Mouse (Mus musculus) lung, embryonic 16.5 days (tissue): ENCODE data around the gene Map3k20. TPM values are rescaled to one million over a fixed set of nuclear protein-coding genes. Genes with fewer than 3 reads are reported as not detected.

Experiments
- ATAC-seq: fragments of 200-750 bp; cut with Nextera tagmentation; 2 replicates; pipeline ENCODE4 v1.8.0; 2017; ENCODE audit warnings: low read depth, mild to moderate bottlenecking, moderate library complexity
- H3K27ac ChIP-seq: fragments of 300-500 bp; sonication (generic); 2 replicates; pipeline ENCODE4 v1.5.1; 2014; ENCODE audit warnings: mild to moderate bottlenecking, control low read depth, low read length
- H3K27me3 ChIP-seq: fragments of 300-500 bp; sonication (generic); 2 replicates; pipeline ENCODE4 v1.6.1; 2014; ENCODE audit warnings: low read depth, low read length, mixed read lengths; ENCODE audit not compliant: control insufficient read depth, insufficient read depth
- H3K36me3 ChIP-seq: fragments of 300-500 bp; sonication (generic); 2 replicates; pipeline ENCODE4 v1.6.1; 2014; ENCODE audit warnings: low read length; ENCODE audit not compliant: control insufficient read depth, insufficient read depth
- H3K4me1 ChIP-seq: fragments of 300-500 bp; sonication (generic); replicated peaks from 2 replicates; pipeline ENCODE4 v1.6.1; 2014; ENCODE audit warnings: low read length, mixed read lengths; ENCODE audit not compliant: control insufficient read depth, insufficient read depth
- H3K4me2 ChIP-seq: fragments of 300-500 bp; sonication (generic); 2 replicates; pipeline ENCODE4 v1.6.1; 2014; ENCODE audit warnings: low read depth, low read length, control low read depth
- H3K4me3 ChIP-seq: fragments of 300-500 bp; sonication (generic); 2 replicates; pipeline ENCODE4 v1.5.1; 2014; ENCODE audit warnings: mild to moderate bottlenecking, low read length, control low read depth
- H3K9ac ChIP-seq: fragments of 300-500 bp; sonication (generic); 2 replicates; pipeline ENCODE4 v1.6.1; 2014; ENCODE audit warnings: low read length, control low read depth
- H3K9me3 ChIP-seq: fragments of 300-500 bp; sonication (generic); 2 replicates; pipeline ENCODE4 v1.6.1; 2016; ENCODE audit warnings: low read length; ENCODE audit not compliant: control insufficient read depth
- WGBS: fragments of 180-500 bp; shearing (Covaris S2); extraction: QIAGEN DNeasy Blood & Tissue Kit; methylation state at CpG from one replicate; pipeline ENCODE4 v1.1.7; 2014; 5-methylcytosine and 5-hydroxymethylcytosine counted together
- polyA plus RNA-seq: library from polyadenylated mRNA; unstranded; fragments of >200 nt; fragmentation: Nextera tagmentation; extraction: Ambion mirVana; gene quantifications from 2 replicates; pipeline ENCODE4 v1.2.1, GENCODE M21; 2015

Map3k20 gene
- polyA plus RNA-seq, 1 experiment from 2014 or later = 31.6 TPM

DNA sequence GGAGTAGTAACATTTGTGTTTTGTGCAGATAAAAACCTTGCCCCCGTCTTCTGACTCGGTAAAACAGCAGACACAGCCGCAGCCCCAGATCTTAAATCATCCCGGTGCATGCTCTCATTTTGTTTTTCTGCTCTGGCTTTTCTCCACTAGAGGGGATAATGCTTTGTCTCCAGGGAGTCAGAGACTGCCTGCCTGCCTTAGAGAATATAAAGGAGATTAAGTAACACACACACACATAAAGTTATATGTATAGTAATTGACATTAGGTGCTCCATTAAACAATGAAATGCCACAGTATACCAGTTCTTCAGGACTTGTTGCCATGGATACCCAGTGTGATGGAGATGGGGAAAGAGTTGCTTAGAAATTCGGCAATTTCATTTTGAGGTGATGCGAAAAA lies 41.1 kb downstream of the Map3k20 start:
- H3K9ac ChIP-seq = no peak overlapping the region
- H3K9me3 ChIP-seq = no peaks in the 10 kb centered on the region
- 69% methylated on average over 6 of the region's 6 CpGs for WGBS
- no peak overlapping the region for H3K4me3 ChIP-seq
- no peak for ATAC-seq
- H3K4me2 ChIP-seq = no peak overlapping the region
- H3K27me3 ChIP-seq = no peaks in the 10 kb centered on the region
- no peak overlapping the region for H3K27ac ChIP-seq
- H3K36me3 ChIP-seq = no peaks in the 10 kb centered on the region
- H3K4me1 ChIP-seq = 0 out of 2 replicates have a peak, but pooled peaks cover 3% of the 10 kb centered on the region

DNA sequence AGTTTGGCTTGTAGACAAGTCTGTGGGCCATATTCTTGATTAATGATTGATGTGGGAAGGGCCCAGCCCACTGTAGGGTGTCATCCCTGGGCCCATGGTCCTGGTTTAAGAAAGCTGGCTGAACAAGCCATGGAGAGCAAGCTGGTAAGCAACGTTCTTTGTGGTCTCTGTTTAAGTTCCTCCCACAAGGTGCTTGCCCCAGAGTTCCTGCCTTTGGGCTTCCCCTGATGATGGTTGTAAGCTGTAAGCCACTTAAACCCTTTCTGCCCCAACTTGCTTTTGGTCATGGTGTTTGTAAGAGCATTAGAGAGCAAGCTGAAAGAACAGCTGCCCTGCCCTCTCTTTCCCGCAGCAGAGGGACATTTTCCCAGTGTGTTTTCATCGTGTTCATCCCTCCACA lies 43.0 kb downstream of the Map3k20 start:
- no peak overlapping the region for H3K4me3 ChIP-seq
- ATAC-seq = no peak

DNA sequence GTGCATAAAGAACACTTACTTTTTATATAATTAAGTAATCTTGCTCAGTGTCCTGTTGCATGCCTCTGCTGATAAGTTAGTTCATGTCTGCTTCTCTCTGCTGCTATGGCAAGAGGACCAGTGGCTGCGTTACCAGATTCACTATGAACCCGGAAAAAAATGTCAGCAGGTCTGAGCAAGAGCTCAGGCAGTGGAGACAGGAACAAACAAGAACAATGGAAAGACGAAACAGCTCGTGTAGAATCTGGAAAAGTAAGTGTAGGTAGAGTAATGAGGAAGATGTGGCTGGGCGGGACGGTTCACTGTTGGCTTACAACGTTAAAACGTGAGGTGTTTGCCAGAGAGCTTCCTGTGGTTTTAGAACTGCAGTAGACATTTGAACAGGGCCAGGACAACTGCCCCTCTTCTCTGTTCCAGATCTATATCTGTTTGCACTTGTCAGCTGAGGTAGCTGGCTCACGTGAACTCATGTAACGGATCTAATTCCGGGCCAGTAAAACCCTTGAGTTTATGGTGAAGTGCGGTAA lies 45.6 kb downstream of the Map3k20 start:
- Histone ChIP-seq H3K9ac (no peak overlapping the region), H3K4me3 (no peak overlapping the region), H3K27me3 (no peaks in the 10 kb centered on the region), H3K9me3 (no peaks in the 10 kb centered on the region), H3K36me3 (no peaks in the 10 kb centered on the region), H3K27ac (no peak overlapping the region), H3K4me1 (no peaks in the 10 kb centered on the region), H3K4me2 (no peak overlapping the region)
- ATAC-seq = no peak
- 60% methylated on average over 12 of the region's 12 CpGs for WGBS

More for the DNA sequence above, 43.0 kb downstream of the Map3k20 start:
- no peaks in the 10 kb centered on the region for H3K4me1 ChIP-seq
- no peaks in the 10 kb centered on the region for H3K9me3 ChIP-seq
- no peaks in the 10 kb centered on the region for H3K27me3 ChIP-seq
- no peaks in the 10 kb centered on the region for H3K36me3 ChIP-seq
- 79% methylated on average over 3 of the region's 3 CpGs for WGBS
- no peak overlapping the region for H3K4me2 ChIP-seq
- H3K9ac ChIP-seq = no peak overlapping the region
- H3K27ac ChIP-seq = no peak overlapping the region

DNA sequence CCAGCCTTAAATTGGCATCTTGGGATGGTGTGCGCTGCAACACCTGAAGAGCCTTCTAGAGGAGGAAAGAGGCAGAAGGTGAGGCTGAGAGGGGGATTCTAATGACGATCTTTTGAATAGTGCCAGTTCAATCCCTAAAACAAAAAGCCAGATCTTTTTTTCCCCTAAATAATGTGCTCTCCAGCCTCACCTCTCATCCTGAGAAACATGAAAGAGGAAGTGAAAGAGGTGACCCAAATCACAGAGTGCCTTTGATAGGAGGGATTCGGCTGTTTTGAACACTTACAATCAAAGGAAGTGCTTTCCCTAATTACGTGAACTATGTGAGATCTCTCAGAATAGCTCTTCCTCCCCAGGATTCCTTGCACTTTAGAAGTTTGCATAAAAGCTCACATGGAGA lies 46.6 kb downstream of the Map3k20 start:
- no peak overlapping the region for H3K27ac ChIP-seq
- no peaks in the 10 kb centered on the region for H3K27me3 ChIP-seq
- ATAC-seq = no peak
- H3K9ac ChIP-seq = no peak overlapping the region
- WGBS = 52% methylated on average over 4 of the region's 4 CpGs
- no peaks in the 10 kb centered on the region for H3K36me3 ChIP-seq
- H3K9me3 ChIP-seq = no peaks in the 10 kb centered on the region
- no peak overlapping the region for H3K4me2 ChIP-seq
- H3K4me1 ChIP-seq = no peaks in the 10 kb centered on the region
- no peak overlapping the region for H3K4me3 ChIP-seq

DNA sequence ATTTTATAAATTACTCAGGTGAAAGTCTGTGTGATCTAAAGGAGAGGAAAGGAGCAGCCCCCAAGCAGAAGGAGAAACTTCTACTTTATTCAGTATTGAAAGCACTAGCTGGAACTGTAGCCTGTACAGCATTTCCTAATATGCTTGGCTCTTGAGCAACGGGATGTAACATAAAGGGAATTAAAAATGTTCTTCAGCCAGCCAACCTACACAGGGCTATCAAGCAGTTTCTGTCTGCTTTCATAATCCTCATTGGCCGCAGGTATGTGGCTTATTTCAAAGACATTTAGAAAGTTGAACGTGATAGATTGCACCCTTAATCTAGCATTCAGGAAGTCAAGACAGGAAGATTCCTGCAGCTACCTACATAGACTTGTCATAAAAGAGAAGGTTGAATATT lies 47.8 kb downstream of the Map3k20 start:
- Histone ChIP-seq H3K27ac (no peak overlapping the region), H3K36me3 (no peaks in the 10 kb centered on the region), H3K4me2 (no peak overlapping the region), H3K4me3 (no peak overlapping the region), H3K4me1 (no peaks in the 10 kb centered on the region), H3K27me3 (no peaks in the 10 kb centered on the region), H3K9ac (no peak overlapping the region), H3K9me3 (no peaks in the 10 kb centered on the region)
- WGBS = 78% methylated on average over 3 of the region's 3 CpGs
- no peak for ATAC-seq

DNA sequence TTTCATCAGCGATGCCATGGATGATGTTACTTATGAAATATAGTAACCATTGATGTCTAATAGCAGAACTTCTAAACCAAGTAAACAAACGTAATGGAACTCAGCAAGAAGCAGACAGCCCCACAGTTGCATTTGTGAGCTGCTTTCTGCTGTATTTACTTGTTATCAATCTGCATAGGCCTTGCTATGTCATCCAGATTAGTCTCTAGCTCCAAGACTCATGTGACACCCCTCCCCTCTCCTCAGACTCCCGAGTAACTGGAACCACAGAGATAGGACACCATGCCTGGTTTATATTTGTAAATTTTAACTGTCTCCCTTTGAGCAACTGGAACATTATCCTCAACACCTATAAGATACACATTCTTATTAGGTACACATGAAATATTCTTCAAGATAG lies 51.4 kb downstream of the Map3k20 start:
- Histone ChIP-seq H3K27ac (no peak overlapping the region), H3K27me3 (no peaks in the 10 kb centered on the region), H3K36me3 (peaks cover under 1% of the 10 kb centered on the region; the same call in 1 of the 2 replicates), H3K4me3 (no peak overlapping the region), H3K9ac (no peak overlapping the region), H3K4me1 (no peaks in the 10 kb centered on the region), H3K9me3 (peaks cover 1% of the 10 kb centered on the region; the same call in 1 of the 2 replicates), H3K4me2 (no peak overlapping the region)
- 81% methylated on average over 3 of the region's 3 CpGs for WGBS
- ATAC-seq = no peak

DNA sequence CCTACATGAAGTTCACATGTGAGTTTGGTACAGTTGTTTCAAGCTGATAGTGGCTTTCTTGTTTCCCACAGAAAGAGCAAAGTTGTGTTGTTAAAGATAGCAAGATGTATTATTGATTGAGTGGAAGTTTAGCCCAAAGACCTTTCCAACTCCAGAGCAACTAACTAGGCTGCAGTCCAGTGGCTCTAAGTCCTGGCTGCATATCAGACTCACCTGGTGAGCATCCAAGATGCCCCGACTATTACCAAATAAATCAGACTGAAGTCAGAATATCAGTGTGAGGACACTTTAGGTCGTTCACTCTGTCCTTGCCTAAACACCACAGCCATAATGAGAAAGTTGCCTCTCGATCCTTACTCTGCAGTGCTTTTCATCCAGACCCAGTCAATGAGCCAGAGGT lies 59.8 kb downstream of the Map3k20 start:
- no peaks in the 10 kb centered on the region for H3K27me3 ChIP-seq
- no peak overlapping the region for H3K9ac ChIP-seq
- H3K4me3 ChIP-seq = no peak overlapping the region
- no peak overlapping the region for H3K27ac ChIP-seq
- H3K9me3 ChIP-seq = peaks cover 4% of the 10 kb centered on the region; the same call in 1 of the 2 replicates
- ATAC-seq = no peak
- H3K36me3 ChIP-seq = peaks cover 3% of the 10 kb centered on the region; the same call in 1 of the 2 replicates
- 80% methylated on average over 3 of the region's 3 CpGs for WGBS
- H3K4me2 ChIP-seq = no peak overlapping the region
- no peaks in the 10 kb centered on the region for H3K4me1 ChIP-seq

DNA sequence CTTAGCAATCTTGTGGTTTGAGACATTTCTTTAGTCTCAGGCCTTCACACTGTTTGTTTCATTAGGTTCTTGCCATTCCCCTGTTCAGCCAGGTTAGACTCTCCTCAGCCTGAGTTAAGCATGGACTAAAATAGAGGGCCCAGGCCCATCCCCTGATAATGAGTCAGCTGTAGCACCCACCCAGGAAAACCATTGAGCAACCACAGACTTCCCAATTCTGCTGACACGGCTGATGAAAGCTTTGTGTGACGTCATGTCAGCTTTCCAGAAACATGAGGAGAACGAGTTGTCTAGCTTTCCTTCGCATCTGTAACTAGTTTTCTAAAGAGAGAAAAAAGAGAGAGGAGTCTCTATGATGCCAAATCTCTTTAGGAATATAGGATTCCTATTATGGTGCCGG lies 65.9 kb downstream of the Map3k20 start:
- no peaks in the 10 kb centered on the region for H3K27me3 ChIP-seq
- no peak overlapping the region for H3K27ac ChIP-seq
- H3K9ac ChIP-seq = no peak overlapping the region
- no peaks in the 10 kb centered on the region for H3K9me3 ChIP-seq
- ATAC-seq = no peak
- H3K4me1 ChIP-seq = no peaks in the 10 kb centered on the region
- WGBS = 85% methylated on average over 5 of the region's 5 CpGs
- no peak overlapping the region for H3K4me2 ChIP-seq
- no peaks in the 10 kb centered on the region for H3K36me3 ChIP-seq
- no peak overlapping the region for H3K4me3 ChIP-seq

- H3K9me3 ChIP-seq = no peaks in the 10 kb centered on the region
- 93% methylated on average over 8 of the region's 8 CpGs for WGBS
- H3K27me3 ChIP-seq = no peaks in the 10 kb centered on the region
- H3K36me3 ChIP-seq = no peaks in the 10 kb centered on the region
- H3K9ac ChIP-seq = no peak overlapping the region
- H3K4me3 ChIP-seq = no peak overlapping the region
- H3K4me2 ChIP-seq = no peak overlapping the region
- no peaks in the 10 kb centered on the region for H3K4me1 ChIP-seq
- no peak overlapping the region for H3K27ac ChIP-seq
- ATAC-seq = no peak
Observed at GRCm38 (mm10) chr2:72351776-72352175, 66.3 kb downstream of the Map3k20 start.

DNA sequence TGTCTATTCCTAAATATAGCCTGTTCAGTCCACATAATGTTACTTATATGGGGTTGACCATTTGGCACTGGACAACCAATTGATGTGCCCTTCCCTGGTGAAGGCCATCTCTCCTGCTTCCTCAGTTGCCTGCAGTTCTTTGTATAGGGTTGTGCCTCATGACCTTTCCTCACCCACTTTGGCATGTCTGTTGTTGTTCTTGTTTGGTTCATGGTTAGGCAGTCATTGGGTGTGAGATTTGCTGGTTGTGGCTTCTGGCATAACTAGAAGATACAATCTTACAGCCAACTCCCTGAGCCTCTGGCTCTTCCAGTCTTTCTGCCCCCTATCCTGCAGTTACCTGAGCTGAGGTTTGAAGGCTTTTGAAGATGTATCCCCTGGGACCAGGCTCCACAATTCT lies 67.3 kb downstream of the Map3k20 start:
- ATAC-seq = no peak
- Histone ChIP-seq H3K4me3 (no peak overlapping the region), H3K27me3 (no peaks in the 10 kb centered on the region), H3K9me3 (no peaks in the 10 kb centered on the region), H3K4me1 (no peaks in the 10 kb centered on the region), H3K27ac (no peak overlapping the region), H3K9ac (no peak overlapping the region), H3K36me3 (no peaks in the 10 kb centered on the region), H3K4me2 (no peak overlapping the region)
